Mouse (Mus musculus) CH12.LX (cell line): ENCODE measurements at regions not wholly inside any gene's neighbourhood (a gene's known extent, or its start where the extent isn't known, plus 50 kb on each side); places are given as distances from the start of the nearest gene placed in this dataset.

Source experiments
- ETS1 ChIP-seq: conservative IDR thresholded peaks from 2 replicates; pipeline ENCODE4 v1.6.1; 2012; ENCODE audit warnings: low read depth, mild to moderate bottlenecking, inconsistent platforms, low read length, improper control_type of control experiment, moderate library complexity
- SMC3 ChIP-seq: IDR thresholded peaks from 2 replicates; pipeline ENCODE4 v1.6.1; 2011; ENCODE audit warnings: low read depth, low read length, improper control_type of control experiment
- TBP ChIP-seq: conservative IDR thresholded peaks from 2 replicates; pipeline ENCODE4 v1.6.1; 2011; ENCODE audit warnings: low read depth, low read length, improper control_type of control experiment
- ZKSCAN1 ChIP-seq: IDR thresholded peaks from 2 replicates; pipeline ENCODE4 v1.6.1; 2012; ENCODE audit warnings: low read depth, inconsistent platforms, low read length, improper control_type of control experiment, borderline replicate concordance

DNA sequence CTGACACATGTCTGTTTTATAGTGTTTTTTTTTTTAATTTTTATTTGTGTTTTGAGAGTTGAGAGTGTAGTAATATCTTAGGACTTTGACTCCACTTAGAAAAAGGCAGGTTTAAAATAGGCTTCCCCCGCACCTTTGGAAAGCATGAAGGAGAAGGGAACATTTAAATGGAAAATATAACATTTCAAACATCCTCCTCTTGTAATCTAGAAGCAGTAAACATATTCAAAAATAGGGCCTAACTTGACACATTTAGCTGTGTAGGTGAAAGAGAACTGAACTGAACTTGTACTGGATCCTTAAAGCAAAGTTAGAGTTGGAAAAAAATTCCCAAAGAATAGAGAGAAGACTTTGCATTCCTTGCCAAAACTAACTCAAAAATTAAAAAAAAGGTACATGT lies 343.1 kb downstream of the Impad1 start:
- TF ChIP-seq TBP (no peak), ETS1 (no peak), ZKSCAN1 (no peak), SMC3 (no peak)
